Mouse (Mus musculus) lung, adult 2 months (tissue): ENCODE measurements at regions not wholly inside any gene's neighbourhood (a gene's known extent, or its start where the extent isn't known, plus 50 kb on each side); places are given as distances from the start of the nearest gene placed in this dataset.

Experiments
- DNase-seq: peaks from one replicate; pipeline ENCODE4 v3.0.0; 2022
- H3K4me1 ChIP-seq: fragments of 200-500 bp; 2 replicates; pipeline ENCODE4 v1.6.1; 2011; ENCODE audit warnings: low read length; ENCODE audit not compliant: control insufficient read depth, insufficient read depth
- H3K4me3 ChIP-seq: fragments of 200-500 bp; replicated peaks from 2 replicates; pipeline ENCODE3; 2011; ENCODE audit warnings: low read depth, mild to moderate bottlenecking, control low read depth, low read length; ENCODE audit errors: extremely low read depth
- CTCF ChIP-seq: fragments of 200-500 bp; IDR thresholded peaks from 2 replicates; pipeline ENCODE4 v1.5.1; 2011; ENCODE audit warnings: mild to moderate bottlenecking, low read length, control low read depth; ENCODE audit not compliant: insufficient read depth
- POLR2A ChIP-seq: fragments of 200-500 bp; IDR thresholded peaks from 2 replicates; pipeline ENCODE4 v1.6.1; 2011; ENCODE audit warnings: low read depth, mild to moderate bottlenecking, control low read depth, low read length, borderline replicate concordance; ENCODE audit errors: extremely low read depth
- WGBS: fragments of 180-500 bp; shearing (Covaris S2); methylation state at CpG from one replicate; pipeline ENCODE4 v1.1.7; 2018; 5-methylcytosine and 5-hydroxymethylcytosine counted together

DNA sequence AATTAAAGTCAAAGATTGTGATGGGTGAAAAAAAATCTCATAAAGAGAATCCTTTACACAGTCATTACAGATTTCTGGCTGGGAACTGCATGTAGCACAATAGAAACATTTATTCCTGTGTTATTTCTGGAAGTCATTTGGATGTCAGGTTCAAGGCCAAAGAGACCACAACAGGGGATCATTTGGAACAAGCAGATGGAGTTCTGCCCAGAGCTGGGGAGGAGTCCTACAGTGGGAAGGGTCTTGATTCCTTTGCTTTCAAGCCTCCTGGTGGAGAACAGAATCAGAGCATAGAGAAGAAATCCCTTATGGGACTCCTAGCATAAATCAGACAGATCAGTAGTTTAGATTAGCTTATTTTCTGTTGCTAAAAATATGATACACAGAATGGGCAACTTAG is 392.4 kb downstream of the Rwdd3 start:
- no peak for DNase-seq
- TF ChIP-seq POLR2A, result no peak
- TF ChIP-seq CTCF, result no peak
- H3K4me3 ChIP-seq, result no peak overlapping the region
- no peaks in the 10 kb centered on the region for H3K4me1 ChIP-seq

DNA sequence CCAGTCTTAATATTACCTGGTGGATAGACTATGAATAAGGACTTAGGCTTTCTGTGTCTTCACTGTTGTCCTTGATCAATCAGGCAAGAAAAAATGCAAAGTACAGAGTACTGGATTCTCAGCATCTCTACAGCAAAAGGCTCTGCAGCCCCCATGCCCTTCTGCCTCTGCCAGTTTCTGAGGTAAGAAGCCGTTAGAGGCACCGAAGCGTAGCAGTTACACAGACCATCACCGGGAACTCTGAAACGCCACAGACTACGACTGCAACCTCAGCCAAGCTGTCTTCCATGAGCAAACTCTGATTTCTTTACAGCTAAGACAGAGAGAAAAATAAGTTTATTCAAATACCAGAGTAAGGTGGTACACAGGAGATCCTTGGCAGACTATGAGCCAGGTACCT is 396.5 kb downstream of the Rwdd3 start:
- Histone ChIP-seq H3K4me3 (no peak overlapping the region), H3K4me1 (no peaks in the 10 kb centered on the region)
- TF ChIP-seq CTCF, result no peak
- no peak for TF ChIP-seq POLR2A
- no peak for DNase-seq
- 93% methylated on average over 6 of the region's 6 CpGs for WGBS

DNA sequence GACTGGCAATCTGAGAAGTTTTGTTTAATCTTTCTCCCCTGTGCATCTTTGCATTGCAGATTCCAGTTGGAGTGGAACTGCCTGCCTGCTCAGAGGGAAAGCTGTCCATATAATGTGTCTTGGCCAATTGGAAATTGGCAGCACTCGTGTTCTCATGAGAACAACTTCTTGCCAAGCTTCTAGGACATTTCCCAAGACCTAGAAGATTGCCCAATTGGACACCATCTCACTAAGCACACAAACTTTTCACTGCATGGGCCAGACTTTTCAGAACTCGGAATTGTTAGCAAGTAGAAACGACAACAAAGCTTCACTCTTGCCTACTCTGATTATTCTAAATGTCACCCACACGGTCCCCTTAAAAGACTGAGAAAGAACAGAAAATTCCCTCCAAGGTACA is 409.8 kb downstream of the Rwdd3 start:
- no peak overlapping the region for H3K4me3 ChIP-seq
- no peaks in the 10 kb centered on the region for H3K4me1 ChIP-seq
- DNase-seq, result no peak
- TF ChIP-seq CTCF (no peak), POLR2A (no peak)
- 55% methylated on average over 4 of the region's 4 CpGs for WGBS

DNA sequence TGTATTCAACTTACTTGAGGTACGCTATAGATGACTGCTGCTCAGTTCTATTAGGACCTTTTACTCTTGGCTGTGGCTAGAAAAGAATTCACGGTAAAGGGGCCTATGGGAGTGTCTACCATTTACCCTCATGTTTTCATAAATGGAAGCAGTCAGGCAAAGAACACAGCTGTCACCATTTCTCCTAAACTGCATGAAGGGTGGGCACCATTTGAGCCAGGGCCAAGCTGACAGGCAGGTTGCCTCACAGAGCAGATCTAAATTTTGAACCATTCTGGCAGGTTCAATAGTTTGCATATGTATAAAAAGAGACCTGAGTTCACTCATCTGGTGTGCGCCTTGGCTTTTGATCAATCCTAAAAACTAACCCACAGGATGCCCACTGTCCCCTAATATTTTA is 410.3 kb downstream of the Rwdd3 start:
- Histone ChIP-seq H3K4me1 (no peaks in the 10 kb centered on the region), H3K4me3 (no peak overlapping the region)
- no peak for DNase-seq
- 84% methylated on average over 3 of the region's 3 CpGs for WGBS
- TF ChIP-seq POLR2A (no peak), CTCF (no peak)

DNA sequence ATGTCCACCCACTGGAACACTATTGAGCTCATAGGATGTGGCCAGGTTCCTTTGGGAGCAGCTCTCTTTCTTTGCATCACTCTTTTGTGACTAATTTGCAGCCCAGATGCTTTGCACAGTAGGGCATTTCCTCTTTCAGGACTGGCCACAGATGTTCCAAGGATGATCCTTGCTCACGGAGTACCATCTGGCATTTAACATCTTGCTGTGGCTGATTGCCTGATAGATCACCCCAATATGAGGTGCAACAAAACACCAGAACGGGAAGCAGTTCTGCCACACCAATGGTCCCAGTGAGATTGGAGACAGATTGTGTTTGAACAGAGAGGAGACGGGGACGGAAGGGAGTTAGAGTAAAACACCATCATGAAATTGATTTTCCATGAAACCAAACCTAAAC is 423.0 kb downstream of the Rwdd3 start:
- TF ChIP-seq POLR2A, result no peak
- no peak for TF ChIP-seq CTCF
- no peak for DNase-seq
- H3K4me1 ChIP-seq, result no peaks in the 10 kb centered on the region
- H3K4me3 ChIP-seq, result no peak overlapping the region
- 88% methylated on average over 4 of the region's 4 CpGs for WGBS

DNA sequence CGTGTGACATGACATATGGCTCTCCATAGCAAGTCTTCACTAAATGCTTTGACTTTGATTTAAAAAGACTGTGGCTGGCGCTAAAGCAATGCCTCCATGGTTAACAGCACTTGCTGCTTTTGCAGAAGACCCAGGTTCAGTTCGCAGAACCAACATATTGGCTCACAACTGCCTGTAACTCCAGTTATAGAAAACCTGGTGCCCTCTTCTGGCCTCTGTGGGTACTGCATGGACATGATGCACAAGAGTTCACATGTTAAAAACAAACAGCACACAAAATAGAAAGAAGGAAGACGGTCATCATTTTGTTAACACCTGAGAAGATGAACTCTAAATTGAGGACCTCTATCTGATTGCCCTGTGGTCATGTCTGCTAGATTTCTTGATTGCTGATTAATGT is 423.8 kb downstream of the Rwdd3 start:
- WGBS, result 87% methylated on average over 4 of the region's 4 CpGs
- H3K4me1 ChIP-seq, result no peaks in the 10 kb centered on the region
- DNase-seq, result peak; percentile 10
- no peak overlapping the region for H3K4me3 ChIP-seq
- no peak for TF ChIP-seq POLR2A
- TF ChIP-seq CTCF, result no peak

DNA sequence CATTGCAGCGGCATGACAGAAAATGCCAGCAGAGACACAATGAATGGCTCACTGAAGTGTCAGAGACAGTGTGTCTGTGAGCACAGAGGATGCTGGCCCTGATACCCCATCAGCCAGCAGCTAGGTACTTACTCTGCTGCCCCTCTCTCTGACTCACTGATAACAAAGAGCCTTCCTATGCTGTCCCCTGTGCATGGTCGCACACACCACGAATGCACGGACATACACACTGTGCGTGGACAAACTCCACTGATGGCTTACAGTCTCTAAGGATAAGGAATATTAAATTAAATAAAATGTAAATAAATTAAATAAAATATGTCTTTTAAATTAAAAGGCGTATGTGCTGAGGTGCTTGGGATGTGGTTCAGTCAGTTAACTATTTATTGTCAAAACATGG is 438.2 kb downstream of the Rwdd3 start:
- TF ChIP-seq POLR2A (no peak), CTCF (no peak)
- Histone ChIP-seq H3K4me1 (no peaks in the 10 kb centered on the region), H3K4me3 (no peak overlapping the region)
- DNase-seq, result no peak
- 94% methylated on average over 6 of the region's 6 CpGs for WGBS

DNA sequence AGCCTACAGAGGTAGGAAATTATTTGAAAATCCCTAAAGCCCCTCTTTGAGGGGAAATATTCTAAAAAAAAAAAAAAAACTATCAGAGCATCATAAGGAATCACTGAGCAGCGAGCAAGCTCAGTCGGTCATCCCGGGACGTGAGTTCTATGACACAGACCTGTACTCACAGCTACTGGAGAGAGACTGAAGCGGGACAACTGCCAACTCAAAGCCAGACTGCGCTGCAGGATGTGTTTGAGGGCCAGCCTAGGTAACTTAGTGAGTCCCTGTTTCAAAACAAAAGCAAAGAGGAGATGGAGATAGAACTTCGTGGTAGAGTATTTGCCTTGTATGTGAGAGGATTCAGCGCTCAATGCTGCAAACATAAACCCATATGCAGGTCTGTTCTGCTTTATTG is 439.1 kb downstream of the Rwdd3 start:
- no peak for TF ChIP-seq POLR2A
- TF ChIP-seq CTCF, result no peak
- no peak for DNase-seq
- no peaks in the 10 kb centered on the region for H3K4me1 ChIP-seq
- 91% methylated on average over 8 of the region's 8 CpGs for WGBS
- no peak overlapping the region for H3K4me3 ChIP-seq

DNA sequence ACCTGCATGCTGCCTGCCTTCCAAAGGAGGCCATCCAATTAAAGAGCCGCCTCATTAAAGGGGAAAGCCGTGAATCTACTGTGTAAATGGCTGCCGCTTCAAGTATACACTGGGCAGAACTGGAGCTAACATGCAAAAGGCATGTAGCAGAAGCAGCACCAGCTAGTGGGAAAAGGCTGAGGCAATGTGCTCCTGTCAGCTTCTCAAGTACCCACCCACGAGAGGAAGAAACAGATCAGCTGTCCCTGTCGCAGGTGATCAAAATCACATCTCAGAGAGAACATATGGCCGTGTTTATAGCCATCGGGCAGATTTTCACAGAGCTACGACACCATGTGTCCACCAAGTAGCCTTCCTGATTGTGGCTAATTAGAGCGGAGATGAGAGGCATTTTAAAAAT is 440.2 kb downstream of the Rwdd3 start:
- WGBS, result 75% methylated on average over 9 of the region's 9 CpGs
- Histone ChIP-seq H3K4me3 (no peak overlapping the region), H3K4me1 (no peaks in the 10 kb centered on the region)
- no peak for DNase-seq
- no peak for TF ChIP-seq CTCF
- TF ChIP-seq POLR2A, result no peak

DNA sequence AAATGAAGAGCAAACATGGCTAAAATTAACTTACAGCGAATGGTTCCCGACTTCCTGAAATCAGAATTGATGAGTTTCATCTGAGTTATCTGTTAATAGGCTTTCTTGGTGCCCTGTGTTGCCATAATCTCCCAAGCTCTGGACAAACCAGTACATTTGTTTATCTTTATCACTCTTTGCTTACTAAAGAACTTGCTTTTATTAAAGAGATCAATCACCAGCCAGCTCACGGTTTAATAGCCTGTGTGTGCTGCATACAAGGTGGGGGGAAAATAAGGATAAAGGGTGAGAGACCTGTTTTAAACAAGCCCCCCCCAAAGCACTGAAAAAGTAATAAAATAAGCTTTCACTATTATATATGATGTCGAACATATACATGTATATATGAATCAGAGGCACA is 441.3 kb downstream of the Rwdd3 start:
- Histone ChIP-seq H3K4me3 (no peak overlapping the region), H3K4me1 (no peaks in the 10 kb centered on the region)
- no peak for DNase-seq
- TF ChIP-seq POLR2A (no peak), CTCF (no peak)
- 47% methylated on average over 4 of the region's 4 CpGs for WGBS

DNA sequence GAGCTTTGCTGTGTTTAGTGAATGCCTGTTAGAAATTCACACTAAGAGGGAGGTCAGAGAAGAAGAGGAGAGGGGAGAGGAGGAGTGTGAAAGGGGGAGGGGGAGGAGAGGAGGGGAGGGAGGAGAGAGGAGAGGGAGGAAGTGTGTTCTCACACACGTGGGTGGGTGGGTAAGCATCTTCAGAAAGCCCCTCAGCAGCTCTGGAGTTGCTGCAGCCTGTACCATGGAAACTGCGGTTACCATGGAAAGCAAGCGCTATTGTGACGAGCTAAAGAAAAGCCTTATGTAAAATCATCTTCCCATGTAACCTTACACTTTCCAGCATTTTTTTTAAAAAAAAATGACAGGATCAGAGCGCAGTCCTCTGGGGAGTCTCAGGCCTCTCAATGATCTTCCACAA is 441.8 kb downstream of the Rwdd3 start:
- no peak for DNase-seq
- Histone ChIP-seq H3K4me3 (no peak overlapping the region), H3K4me1 (no peaks in the 10 kb centered on the region)
- TF ChIP-seq POLR2A (no peak), CTCF (no peak)
- 50% methylated on average over 5 of the region's 5 CpGs for WGBS

DNA sequence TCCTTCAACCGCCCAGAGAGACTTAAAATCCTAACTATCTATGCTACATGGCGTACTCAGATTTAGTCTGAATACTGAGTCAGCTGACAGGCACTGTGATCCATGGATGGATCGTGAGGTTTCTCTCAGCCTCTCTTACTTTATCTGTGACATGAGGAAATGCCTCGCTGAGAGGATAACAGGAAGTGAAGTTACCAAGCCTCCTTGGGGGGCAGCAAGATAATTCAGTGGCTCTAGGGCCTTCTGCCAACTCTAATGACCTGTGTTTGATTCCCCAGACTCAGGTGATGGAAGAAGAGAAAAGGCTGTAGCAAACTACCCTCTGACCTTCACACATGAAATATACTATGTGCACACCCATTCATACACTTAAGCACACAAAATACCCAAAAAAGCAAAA is 486.3 kb downstream of the Rwdd3 start:
- TF ChIP-seq POLR2A, result no peak
- TF ChIP-seq CTCF, result no peak
- 50% methylated on average over 4 of the region's 4 CpGs for WGBS
- no peak overlapping the region for H3K4me3 ChIP-seq
- H3K4me1 ChIP-seq, result no peaks in the 10 kb centered on the region
- no peak for DNase-seq
